Mouse (Mus musculus) natural killer cell, adult 2 months (primary cell): ENCODE data around the gene Bcl6b.

ENCODE experiments used
- DNase-seq, 2 experiments: peaks; one replicate each; pipeline ENCODE4 v3.0.0; 2022; ENCODE audit warnings: low spot score in 2 of 2

The Bcl6b gene

GRCm38 (mm10) chr11:70229260-70230010 lies at the start of gene Bcl6b:
Gene Bcl6b, minus strand, starts transcription at chr11:70229798.
- no peak for DNase-seq

GRCm38 (mm10) chr11:70278961-70279360 lies 49.4 kb upstream of the Bcl6b start:
- no peak for DNase-seq

GRCm38 (mm10) chr11:70271641-70272040 lies 42.0 kb upstream of the Bcl6b start:
- no peak for DNase-seq

GRCm38 (mm10) chr11:70266405-70266804 lies 36.8 kb upstream of the Bcl6b start:
- no peak for DNase-seq

- DNase-seq, result no peak
These were observed 36.2 kb upstream of the Bcl6b start for GRCm38 (mm10) chr11:70265819-70266218.

- no peak for DNase-seq
These were observed 35.7 kb upstream of the Bcl6b start for GRCm38 (mm10) chr11:70265252-70265651.

GRCm38 (mm10) chr11:70259035-70259434 lies 29.4 kb upstream of the Bcl6b start:
- DNase-seq, result no peak

- no peak for DNase-seq
These were observed 25.4 kb upstream of the Bcl6b start, which contains the start of gene Alox12 for GRCm38 (mm10) chr11:70254931-70255531. Gene Alox12, minus strand, starts transcription at chr11:70255353.

- DNase-seq, result no peak
These were observed 24.7 kb upstream of the Bcl6b start for GRCm38 (mm10) chr11:70254337-70254736.

GRCm38 (mm10) chr11:70251853-70252252 lies 22.3 kb upstream of the Bcl6b start:
- no peak for DNase-seq

- DNase-seq, result no peak
These were observed 20.6 kb upstream of the Bcl6b start for GRCm38 (mm10) chr11:70250150-70250549.

GRCm38 (mm10) chr11:70247136-70247845 lies 17.7 kb upstream of the Bcl6b start:
- peak; percentile 70 to 75 for DNase-seq

GRCm38 (mm10) chr11:70242591-70242990 lies 13.0 kb upstream of the Bcl6b start:
- no peak for DNase-seq

GRCm38 (mm10) chr11:70239541-70240279 lies 10.1 kb upstream of the Bcl6b start, which contains the start of the genes Gm21988 and Rnasek:
Gene Gm21988, minus strand, starts transcription at chr11:70239830.
Gene Rnasek, minus strand, starts transcription at chr11:70239842.
- DNase-seq, result peak; percentile 83 to 86

- no peak for DNase-seq
These were observed 9.2 kb upstream of the Bcl6b start for GRCm38 (mm10) chr11:70238591-70239440.

- peak; percentile 97 to 98 for DNase-seq
These were observed 8.0 kb upstream of the Bcl6b start, which contains the start of gene 0610010K14Rik for GRCm38 (mm10) chr11:70237457-70238167. Gene 0610010K14Rik, minus strand, starts transcription at chr11:70237914.

GRCm38 (mm10) chr11:70236717-70237116 lies 7.1 kb upstream of the Bcl6b start:
- DNase-seq, result no peak

GRCm38 (mm10) chr11:70235254-70235900 lies 5.8 kb upstream of the Bcl6b start:
- DNase-seq, result no peak

- DNase-seq, result no peak
These were observed 4.9 kb upstream of the Bcl6b start for GRCm38 (mm10) chr11:70234497-70234896.

GRCm38 (mm10) chr11:70234037-70234436 lies 4.4 kb upstream of the Bcl6b start:
- DNase-seq, result no peak
